Mouse (Mus musculus): ENCODE measurements around the gene 1700037H04Rik. TPM values are rescaled to one million over a fixed set of nuclear protein-coding genes. Genes with fewer than 3 reads are reported as not detected.
A peak's percentile ranks its signal among the peaks of the same experiment; 100 is the strongest.

Gene 1700037H04Rik
- polyA plus RNA-seq, 1 experiment from 2014 or later: 59.5 TPM

GRCm38 (mm10) chr2:131145121-131145520 is 14.8 kb downstream of the 1700037H04Rik start:
- no peak for ATAC-seq (replicated peaks; ENCODE audit: insufficient number of reproducible peaks, insufficient read depth, low FRiP score, low read depth)
- Histone ChIP-seq H3K27me3 (no peaks in the 10 kb centered on the region), H3K4me3 (no peak overlapping the region), H3K9me3 (replicated peaks) (no peaks in the 10 kb centered on the region), H3K4me2 (no peak overlapping the region), H3K27ac (no peak overlapping the region), H3K9ac (no peak overlapping the region), H3K36me3 (peaks cover 52% of the 10 kb centered on the region), H3K4me1 (replicated peaks) (peaks cover 15% of the 10 kb centered on the region)
- 52% methylated on average over 13 of the region's 13 CpGs for WGBS

GRCm38 (mm10) chr2:131143007-131143780 is 16.7 kb downstream of the 1700037H04Rik start:
- WGBS: 68% methylated on average over 22 of the region's 22 CpGs
- no peaks in the 10 kb centered on the region for H3K9me3 ChIP-seq (replicated peaks)
- H3K27ac ChIP-seq: no peak overlapping the region
- H3K9ac ChIP-seq: no peak overlapping the region
- no peaks in the 10 kb centered on the region for H3K27me3 ChIP-seq
- peaks cover 21% of the 10 kb centered on the region for H3K4me1 ChIP-seq (replicated peaks)
- H3K36me3 ChIP-seq: peaks cover 38% of the 10 kb centered on the region
- no peak overlapping the region for H3K4me3 ChIP-seq
- peak overlapping the region; percentile 23 for H3K4me2 ChIP-seq
- no peak for ATAC-seq (replicated peaks; ENCODE audit: insufficient number of reproducible peaks, insufficient read depth, low FRiP score, low read depth)

GRCm38 (mm10) chr2:131142592-131142991 is 17.3 kb downstream of the 1700037H04Rik start:
- Histone ChIP-seq H3K4me3 (no peak overlapping the region), H3K9ac (no peak overlapping the region), H3K36me3 (peaks cover 32% of the 10 kb centered on the region), H3K27ac (peak overlapping the region; percentile 18; the same call in 1 of the 2 replicates), H3K27me3 (no peaks in the 10 kb centered on the region), H3K4me1 (replicated peaks) (peaks cover 25% of the 10 kb centered on the region), H3K9me3 (replicated peaks) (no peaks in the 10 kb centered on the region), H3K4me2 (peak overlapping the region; percentile 23)
- WGBS: 32% methylated on average over 18 of the region's 18 CpGs
- ATAC-seq (replicated peaks; ENCODE audit: insufficient number of reproducible peaks, insufficient read depth, low FRiP score, low read depth): 0 out of 2 replicates have a peak, but pooled peaks have one; percentile 31

- H3K27me3 ChIP-seq: no peaks in the 10 kb centered on the region
- H3K4me1 ChIP-seq (replicated peaks): peaks cover 32% of the 10 kb centered on the region
- H3K4me2 ChIP-seq: no peak overlapping the region
- peaks cover 24% of the 10 kb centered on the region for H3K36me3 ChIP-seq
- H3K4me3 ChIP-seq: no peak overlapping the region
- H3K9ac ChIP-seq: no peak overlapping the region
- ATAC-seq (replicated peaks; ENCODE audit: insufficient number of reproducible peaks, insufficient read depth, low FRiP score, low read depth): no peak
- no peak overlapping the region for H3K27ac ChIP-seq
- no peaks in the 10 kb centered on the region for H3K9me3 ChIP-seq (replicated peaks)
- 81% methylated on average over 8 of the region's 8 CpGs for WGBS
Measured at GRCm38 (mm10) chr2:131141336-131141986, 18.4 kb downstream of the 1700037H04Rik start.

GRCm38 (mm10) chr2:131140533-131140905 is 19.4 kb downstream of the 1700037H04Rik start:
- 34% methylated on average over 5 of the region's 5 CpGs for WGBS
- Histone ChIP-seq H3K9me3 (replicated peaks) (no peaks in the 10 kb centered on the region), H3K9ac (no peak overlapping the region), H3K27me3 (no peaks in the 10 kb centered on the region), H3K4me3 (no peak overlapping the region), H3K36me3 (peaks cover 16% of the 10 kb centered on the region), H3K4me1 (replicated peaks) (peaks cover 41% of the 10 kb centered on the region), H3K27ac (peak overlapping the region; percentile 80), H3K4me2 (no peak overlapping the region)
- no peak for ATAC-seq (replicated peaks; ENCODE audit: insufficient number of reproducible peaks, insufficient read depth, low FRiP score, low read depth)

- Histone ChIP-seq H3K27ac (peak overlapping the region; percentile 80), H3K4me1 (replicated peaks) (peaks cover 46% of the 10 kb centered on the region), H3K9ac (no peak overlapping the region), H3K4me2 (no peak overlapping the region), H3K27me3 (no peaks in the 10 kb centered on the region), H3K4me3 (no peak overlapping the region), H3K9me3 (replicated peaks) (no peaks in the 10 kb centered on the region), H3K36me3 (peaks cover 14% of the 10 kb centered on the region)
- 15% methylated on average over 5 of the region's 5 CpGs for WGBS
- ATAC-seq (replicated peaks; ENCODE audit: insufficient number of reproducible peaks, insufficient read depth, low FRiP score, low read depth): no peak; the same call in 1 of the 2 replicates
Measured at GRCm38 (mm10) chr2:131139886-131140532, 19.9 kb downstream of the 1700037H04Rik start.

GRCm38 (mm10) chr2:131139287-131139686 is 20.6 kb downstream of the 1700037H04Rik start:
- no peaks in the 10 kb centered on the region for H3K9me3 ChIP-seq (replicated peaks)
- peak overlapping the region; percentile 80 for H3K27ac ChIP-seq
- WGBS: 83% methylated on average over 5 of the region's 5 CpGs
- peaks cover 9% of the 10 kb centered on the region for H3K36me3 ChIP-seq
- H3K9ac ChIP-seq: no peak overlapping the region
- H3K4me3 ChIP-seq: no peak overlapping the region
- no peak for ATAC-seq (replicated peaks; ENCODE audit: insufficient number of reproducible peaks, insufficient read depth, low FRiP score, low read depth)
- H3K4me2 ChIP-seq: no peak overlapping the region
- peaks cover 53% of the 10 kb centered on the region for H3K4me1 ChIP-seq (replicated peaks)
- no peaks in the 10 kb centered on the region for H3K27me3 ChIP-seq

- Histone ChIP-seq H3K27me3 (no peaks in the 10 kb centered on the region), H3K36me3 (peaks cover 7% of the 10 kb centered on the region), H3K9ac (no peak overlapping the region), H3K4me3 (no peak overlapping the region), H3K27ac (no peak overlapping the region; the same call in 1 of the 2 replicates), H3K9me3 (replicated peaks) (no peaks in the 10 kb centered on the region), H3K4me2 (no peak overlapping the region), H3K4me1 (replicated peaks) (peaks cover 59% of the 10 kb centered on the region)
- no peak for ATAC-seq (replicated peaks; ENCODE audit: insufficient number of reproducible peaks, insufficient read depth, low FRiP score, low read depth)
- WGBS: 95% methylated on average over 7 of the region's 7 CpGs
Measured at GRCm38 (mm10) chr2:131138760-131139159, 21.1 kb downstream of the 1700037H04Rik start.

- WGBS: 84% methylated on average over 4 of the region's 4 CpGs
- Histone ChIP-seq H3K27ac (no peak overlapping the region), H3K4me1 (replicated peaks) (peaks cover 62% of the 10 kb centered on the region)
Measured at GRCm38 (mm10) chr2:131138296-131138695, 21.6 kb downstream of the 1700037H04Rik start.

GRCm38 (mm10) chr2:131135521-131136139 is 24.3 kb downstream of the 1700037H04Rik start:
- Histone ChIP-seq H3K4me3 (no peak overlapping the region), H3K36me3 (no peaks in the 10 kb centered on the region), H3K9ac (no peak overlapping the region), H3K9me3 (replicated peaks) (no peaks in the 10 kb centered on the region), H3K27ac (peak overlapping the region; percentile 73), H3K4me2 (peak overlapping the region; percentile 14; the same call in 1 of the 2 replicates), H3K27me3 (no peaks in the 10 kb centered on the region), H3K4me1 (replicated peaks) (peaks cover 54% of the 10 kb centered on the region)
- WGBS: 24% methylated on average over 11 of the region's 11 CpGs
- peak; percentile 63 for ATAC-seq (replicated peaks; ENCODE audit: insufficient number of reproducible peaks, insufficient read depth, low FRiP score, low read depth)

More at GRCm38 (mm10) chr2:131138296-131138695, 21.6 kb downstream of the 1700037H04Rik start:
- H3K36me3 ChIP-seq: peaks cover 2% of the 10 kb centered on the region
- no peak overlapping the region for H3K4me3 ChIP-seq
- H3K9ac ChIP-seq: no peak overlapping the region
- H3K9me3 ChIP-seq (replicated peaks): no peaks in the 10 kb centered on the region
- ATAC-seq (replicated peaks; ENCODE audit: insufficient number of reproducible peaks, insufficient read depth, low FRiP score, low read depth): no peak
- H3K4me2 ChIP-seq: no peak overlapping the region
- no peaks in the 10 kb centered on the region for H3K27me3 ChIP-seq

All from heart, embryonic 15.5 days (tissue).